Mouse (Mus musculus) mouse trophoblast stem cell (cell line): ENCODE data around the gene Ablim1.

Experiments
- in situ Hi-C, 2 experiments: fragments of 300-500 bp; cut with MseI, MboI; formaldehyde crosslinking; loops; 2 replicates in 1 of 2; 3 replicates in 1 of 2; pipeline ENCODE4 v1.15.1; 2025

Ablim1 gene

DNA sequence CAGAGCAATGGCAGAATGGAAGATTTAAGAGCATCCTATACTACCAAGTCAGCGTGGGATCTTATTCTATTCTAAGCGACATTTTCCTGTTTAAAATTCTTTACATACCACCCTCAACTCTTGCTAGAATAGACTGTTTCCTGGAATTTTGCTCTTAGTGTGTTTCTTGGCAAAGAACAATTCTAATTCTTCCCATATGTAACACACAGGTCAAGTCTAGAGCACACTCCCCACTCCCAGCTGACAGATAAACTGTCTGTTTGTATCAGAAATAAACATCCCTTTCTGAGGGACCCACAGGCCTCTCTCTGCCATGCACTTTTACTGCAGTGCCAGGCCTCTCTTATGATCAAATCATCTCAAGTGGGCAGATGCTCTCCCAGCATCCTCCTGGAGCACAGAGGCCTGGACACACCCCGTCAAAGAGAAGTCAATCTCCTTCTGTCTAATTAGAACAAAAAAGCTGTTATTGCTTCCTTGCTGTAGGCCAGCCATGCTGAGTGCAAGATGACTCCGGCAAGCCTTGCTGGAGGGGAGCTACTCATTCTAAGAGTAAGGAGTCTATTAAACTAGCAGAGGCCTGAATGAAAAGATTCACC lies 211.3 kb downstream of the Ablim1 start:
- in situ Hi-C loops = no loop called here

- in situ Hi-C loops = no loop called here
These were observed 212.7 kb downstream of the Ablim1 start for GRCm38 (mm10) chr19:57101986-57102385.

GRCm38 (mm10) chr19:57100753-57101446 lies 213.8 kb downstream of the Ablim1 start:
- in situ Hi-C loops = no loop called here

DNA sequence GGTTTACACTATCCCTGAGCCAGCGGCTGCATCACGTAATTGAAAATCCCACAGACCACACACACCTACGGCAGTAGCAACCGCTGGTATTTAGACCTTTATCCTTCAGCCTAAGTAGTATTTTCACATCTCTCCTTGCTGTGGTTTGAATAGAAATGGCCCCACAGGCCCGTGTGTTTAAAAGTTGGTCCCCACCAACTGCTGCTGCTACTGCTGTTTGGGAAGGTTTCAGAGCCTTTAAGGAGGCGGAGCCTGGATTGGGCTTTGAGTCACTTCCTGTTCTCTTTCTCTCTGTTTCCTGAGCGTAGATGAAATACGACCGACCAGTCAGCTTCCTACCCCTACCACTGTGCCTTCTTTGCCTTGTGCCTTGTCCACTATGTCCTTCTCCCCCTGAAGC lies 214.7 kb downstream of the Ablim1 start:
- in situ Hi-C loops = no loop called here

DNA sequence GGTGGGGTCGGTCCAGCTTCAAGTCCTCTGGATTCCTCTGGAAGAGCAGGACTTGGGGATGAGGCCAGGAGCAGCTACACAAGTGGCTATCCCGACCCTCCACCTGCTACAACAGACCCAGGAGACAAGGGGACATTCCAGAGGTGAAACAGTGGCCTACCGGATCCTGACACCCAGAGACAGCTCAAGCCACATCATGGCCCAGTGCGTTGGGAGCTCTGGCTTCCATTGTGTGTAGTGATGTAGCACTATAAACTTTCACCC lies 215.7 kb downstream of the Ablim1 start:
- in situ Hi-C loops = no loop called here

- in situ Hi-C loops = no loop called here
These were observed 216.3 kb downstream of the Ablim1 start for GRCm38 (mm10) chr19:57098241-57099093.

GRCm38 (mm10) chr19:57095340-57095739 lies 219.4 kb downstream of the Ablim1 start:
- in situ Hi-C loops = no loop called here

DNA sequence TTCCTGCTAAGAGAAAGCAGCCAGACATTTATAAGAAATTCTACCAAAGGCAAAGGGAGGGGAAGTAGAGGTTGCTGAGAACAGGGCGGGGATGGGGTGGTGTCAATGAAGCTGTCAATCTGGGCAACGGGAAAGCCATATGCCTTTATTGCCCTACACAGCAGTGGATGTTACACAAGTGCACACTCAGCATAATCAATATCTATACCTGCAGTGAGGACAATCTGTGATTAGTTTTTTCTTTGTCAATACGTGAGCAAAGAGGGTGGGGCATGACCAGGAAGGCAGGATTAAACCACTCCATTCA lies 221.1 kb downstream of the Ablim1 start:
- in situ Hi-C loops = no loop called here

DNA sequence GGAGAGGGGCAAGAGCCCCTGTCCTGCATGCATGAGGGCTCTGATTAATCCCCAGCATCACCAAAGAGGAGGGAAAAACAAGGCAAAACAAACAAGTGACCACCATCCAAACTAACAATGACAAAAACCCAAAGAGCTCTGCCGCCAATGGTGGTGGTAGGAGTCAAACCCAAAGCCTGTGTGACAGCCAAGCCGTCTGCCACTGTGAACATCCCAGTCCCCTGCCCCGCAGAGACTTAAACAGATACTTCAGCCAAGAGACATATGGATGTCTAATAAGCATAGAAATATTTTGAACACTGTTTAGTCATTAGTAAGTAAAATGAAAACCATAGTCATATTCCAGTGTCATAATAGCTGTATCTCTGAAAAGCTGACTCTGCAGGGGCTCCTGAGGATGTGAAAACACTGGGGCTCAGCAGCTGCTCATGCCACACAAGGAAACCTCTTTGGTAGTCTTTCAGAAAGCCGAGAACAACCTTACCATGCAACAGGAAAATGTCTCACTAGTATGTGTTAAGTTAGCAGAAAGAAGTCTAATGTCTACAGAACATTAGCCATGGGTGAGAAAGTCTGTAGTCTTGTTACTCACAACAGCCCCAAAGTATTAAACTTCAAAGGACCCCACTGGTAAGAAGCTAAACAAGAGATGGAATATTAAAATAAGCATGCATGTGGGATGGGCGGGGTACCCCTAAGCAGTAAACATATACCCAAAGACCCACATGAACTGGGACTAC lies 221.6 kb downstream of the Ablim1 start:
- in situ Hi-C loops = no loop called here

- in situ Hi-C loops = no loop called here
These were observed 223.4 kb downstream of the Ablim1 start for GRCm38 (mm10) chr19:57091278-57091677.

GRCm38 (mm10) chr19:57088804-57089369 lies 225.8 kb downstream of the Ablim1 start:
- in situ Hi-C loops = no loop called here

- in situ Hi-C loops = no loop called here
These were observed 230.1 kb downstream of the Ablim1 start for GRCm38 (mm10) chr19:57084520-57085166.

DNA sequence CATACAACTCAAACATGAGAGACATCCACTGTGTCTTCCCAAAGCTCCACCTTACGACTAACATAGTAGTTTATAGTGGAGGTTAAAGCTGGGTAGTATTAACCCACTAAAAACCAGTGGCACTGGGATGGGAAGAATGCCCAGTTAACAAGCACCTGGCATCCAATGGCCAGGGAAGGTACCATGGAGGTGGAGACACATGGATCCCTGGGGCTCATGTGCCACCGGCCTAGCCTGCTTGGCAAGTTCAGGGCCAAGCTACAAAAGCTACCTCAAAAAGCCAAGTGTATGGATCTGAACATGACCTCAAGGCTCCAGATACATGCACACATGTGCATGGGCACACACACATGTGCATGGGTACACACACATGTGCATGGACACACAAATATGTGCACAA lies 230.8 kb downstream of the Ablim1 start:
- in situ Hi-C loops = no loop called here

- in situ Hi-C loops = no loop called here
These were observed 231.6 kb downstream of the Ablim1 start for GRCm38 (mm10) chr19:57083183-57083555.

DNA sequence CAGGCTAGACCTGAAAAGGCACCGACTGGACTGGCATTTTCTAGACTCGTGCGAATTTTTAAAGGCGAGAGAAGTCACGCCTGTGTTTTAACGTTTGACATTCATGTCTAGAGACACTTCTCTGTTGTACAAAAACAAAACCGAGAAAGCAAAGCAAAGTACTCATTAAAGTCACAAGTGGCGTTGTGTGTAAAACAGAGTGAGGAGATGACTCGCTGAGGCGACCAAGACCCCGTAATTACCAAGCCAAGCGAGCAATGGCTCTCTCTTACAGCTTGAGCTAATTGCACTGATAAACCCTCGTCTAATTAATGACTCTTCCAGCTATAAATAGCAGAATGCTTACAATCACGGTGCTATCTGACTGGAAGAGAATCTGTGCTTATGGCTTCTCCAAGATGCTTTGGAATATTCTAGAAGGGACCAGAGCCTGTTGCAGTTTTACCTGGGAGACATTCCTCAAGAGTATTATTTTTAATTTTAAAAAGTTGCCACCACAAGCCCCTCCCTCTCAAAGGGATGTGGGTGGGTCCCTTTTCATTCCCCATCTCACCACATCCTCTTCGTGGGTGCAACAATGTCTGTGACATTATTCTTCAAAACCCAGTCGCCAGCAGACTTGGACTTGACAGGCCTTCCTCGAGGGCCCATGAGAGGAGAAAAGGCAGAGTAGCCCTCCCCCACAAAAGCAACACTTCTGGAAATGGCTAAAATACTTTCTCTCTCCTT lies 232.1 kb downstream of the Ablim1 start:
- in situ Hi-C loops = no loop called here

DNA sequence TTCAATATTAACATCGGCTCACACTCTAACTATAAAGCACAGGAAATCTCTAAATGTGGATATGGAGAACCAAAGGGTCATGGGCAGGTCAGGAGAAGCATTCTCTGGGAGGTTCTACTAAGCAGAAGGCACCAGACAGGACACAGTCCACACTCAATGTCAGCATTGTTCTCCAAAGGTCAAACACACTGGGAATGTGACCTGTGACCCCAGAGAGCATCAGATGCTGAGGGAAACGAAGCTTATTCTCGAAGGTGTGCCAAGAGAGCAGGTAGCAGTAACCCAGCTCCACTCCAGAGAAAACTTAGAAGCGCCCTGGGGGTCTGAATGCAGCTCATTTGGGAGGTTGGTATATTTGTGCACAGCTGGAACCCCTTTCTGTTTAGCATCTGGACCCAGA lies 233.2 kb downstream of the Ablim1 start:
- in situ Hi-C loops = no loop called here

DNA sequence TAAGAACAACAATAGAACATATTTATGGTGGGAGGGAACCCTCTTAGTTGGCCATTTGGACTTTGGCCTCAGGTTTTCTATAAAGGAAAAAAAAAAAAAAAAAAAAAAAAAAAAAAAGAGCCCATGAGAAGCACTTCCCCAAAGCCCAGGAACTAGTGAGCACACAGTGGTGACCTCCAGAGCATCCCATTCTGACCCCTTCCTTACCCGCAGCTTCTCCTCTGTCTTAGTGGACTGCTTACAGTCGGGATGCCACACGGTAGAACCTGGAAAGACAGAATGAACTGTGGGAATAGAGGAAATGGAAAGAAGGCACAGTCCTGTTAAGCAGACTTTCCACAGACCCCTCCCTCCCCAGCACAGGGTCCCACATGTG lies 235.1 kb downstream of the Ablim1 start:
- in situ Hi-C loops = no loop called here

DNA sequence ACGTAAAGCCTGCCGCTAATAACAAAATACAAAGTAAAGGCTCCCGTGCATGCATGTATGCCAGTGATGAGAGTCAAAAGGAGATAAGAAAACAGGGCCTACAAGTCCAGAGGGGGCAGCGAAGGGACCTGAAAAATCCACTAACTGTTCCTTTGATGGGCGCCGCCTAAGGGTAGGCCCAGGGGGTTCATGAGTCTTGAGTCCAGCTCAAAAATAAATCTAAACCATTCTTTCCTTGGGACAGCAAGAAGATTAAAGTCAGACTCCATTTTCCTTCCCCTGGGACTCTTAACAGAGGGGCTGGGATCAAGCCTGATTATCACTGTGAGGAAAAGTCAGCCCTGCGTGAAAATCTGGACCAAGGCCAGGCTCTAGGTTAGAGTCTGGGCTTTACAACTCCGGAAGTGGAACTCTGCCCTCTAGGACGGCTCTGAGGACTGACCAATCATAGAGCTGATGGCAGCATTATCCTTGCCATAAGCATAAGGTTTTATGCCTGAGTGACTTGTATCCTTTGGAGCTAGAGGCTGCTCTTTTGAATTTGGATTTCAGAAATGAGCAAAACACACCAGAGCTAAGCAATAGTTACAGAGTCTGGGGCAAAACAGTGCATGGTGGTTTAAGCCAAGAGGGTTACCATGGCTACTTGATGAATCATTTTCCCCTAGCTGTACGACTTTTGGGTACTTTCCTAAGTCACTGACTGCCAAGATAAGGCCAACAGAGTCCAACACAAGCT lies 235.7 kb downstream of the Ablim1 start:
- in situ Hi-C loops = no loop called here

GRCm38 (mm10) chr19:57077826-57078699 lies 236.7 kb downstream of the Ablim1 start:
- in situ Hi-C loops = no loop called here
